Mouse (Mus musculus) ovary, postnatal 10 days (tissue): ENCODE results near the gene Chic1.

ENCODE experiments used
- DNase-seq: peaks from one replicate; pipeline ENCODE4 v3.0.0; 2022; ENCODE audit warnings: low spot score

Gene Chic1

GRCm38 (mm10) chrX:103356287-103356686 lies at the start of gene Chic1:
Gene Chic1 (plus strand): TSS chrX:103356476.
- peak; percentile 21 for DNase-seq

- DNase-seq = no peak
Measured at GRCm38 (mm10) chrX:103308262-103308661, 48.0 kb upstream of the Chic1 start.

GRCm38 (mm10) chrX:103311723-103312122 lies 44.6 kb upstream of the Chic1 start:
- DNase-seq = no peak

- no peak for DNase-seq
Measured at GRCm38 (mm10) chrX:103314146-103314545, 42.1 kb upstream of the Chic1 start.

GRCm38 (mm10) chrX:103321146-103321545 lies 35.1 kb upstream of the Chic1 start, which contains the start of gene Cdx4:
Gene Cdx4 (plus strand): TSS chrX:103321398.
- DNase-seq = no peak

- no peak for DNase-seq
Measured at GRCm38 (mm10) chrX:103325900-103326299, 30.4 kb upstream of the Chic1 start.

GRCm38 (mm10) chrX:103329386-103329785 lies 26.9 kb upstream of the Chic1 start:
- no peak for DNase-seq

GRCm38 (mm10) chrX:103331125-103331858 lies 25.0 kb upstream of the Chic1 start:
- DNase-seq = no peak

GRCm38 (mm10) chrX:103341369-103342113 lies 14.7 kb upstream of the Chic1 start:
- DNase-seq = no peak

- DNase-seq = no peak
Measured at GRCm38 (mm10) chrX:103355784-103356183, 492 bp upstream of the Chic1 start.

GRCm38 (mm10) chrX:103356761-103357236 lies 523 bp downstream of the Chic1 start:
- peak; percentile 2 for DNase-seq

GRCm38 (mm10) chrX:103366201-103366600 lies 9.9 kb downstream of the Chic1 start:
- no peak for DNase-seq

- no peak for DNase-seq
Measured at GRCm38 (mm10) chrX:103368650-103369049, 12.4 kb downstream of the Chic1 start.

GRCm38 (mm10) chrX:103371221-103371620 lies 14.9 kb downstream of the Chic1 start:
- no peak for DNase-seq

GRCm38 (mm10) chrX:103371627-103372026 lies 15.4 kb downstream of the Chic1 start:
- DNase-seq = no peak

- no peak for DNase-seq
Measured at GRCm38 (mm10) chrX:103374250-103374649, 18.0 kb downstream of the Chic1 start.

- no peak for DNase-seq
Measured at GRCm38 (mm10) chrX:103384528-103384927, 28.3 kb downstream of the Chic1 start.

GRCm38 (mm10) chrX:103388131-103388530 lies 31.9 kb downstream of the Chic1 start:
- DNase-seq = no peak

GRCm38 (mm10) chrX:103393841-103394240 lies 37.6 kb downstream of the Chic1 start:
- DNase-seq = no peak

GRCm38 (mm10) chrX:103405021-103405420 lies 48.7 kb downstream of the Chic1 start:
- DNase-seq = no peak

GRCm38 (mm10) chrX:103414167-103414566 lies 57.9 kb downstream of the Chic1 start, which contains the start of gene Tsx:
Gene Tsx (plus strand): TSS chrX:103414467.
- no peak for DNase-seq

- DNase-seq = no peak
Measured at GRCm38 (mm10) chrX:103421710-103422109, 65.4 kb downstream of the Chic1 start, which contains the start of gene Gm26992. Gene Gm26992 (plus strand): TSS chrX:103422010.

GRCm38 (mm10) chrX:103427677-103428076 lies 71.4 kb downstream of the Chic1 start:
- DNase-seq = no peak
